Comparison of ENCODE assay signal across 11 mouse cellular contexts in genomic region chr12:104933217-104933616, GRCm38 (mm10).
DNase-seq lines count a peak whose midpoint lies in the region; ATAC-seq and TF ChIP-seq lines count a peak whose summit lies in the region.
"Had no signal": no experiment of that assay in that cellular context is flagged by ENCODE, and none has a peak within 500 bp of the region (broad histone marks: within the 10 kb centered on the region; RNA-seq: fewer than 3 reads in every experiment).

No protein-coding gene starts in this region.

- no peaks in the 10 kb centered on the region for H3K27me3 ChIP-seq in heart, adult 2 months (ENCODE audit: control insufficient read depth, insufficient read depth, low read length)
- H3K27me3 ChIP-seq in midbrain, embryonic 11.5 days (ENCODE audit: control insufficient read depth, insufficient read depth, low read length): no peaks in the 10 kb centered on the region
- H3K27me3 ChIP-seq in midbrain, embryonic 14.5 days (ENCODE audit: control insufficient read depth, insufficient read depth, low read length): no peaks in the 10 kb centered on the region
- H3K27me3 ChIP-seq: megakaryocyte, embryonic 14.5 days had no signal

- no peak overlapping the region for H3K4me3 ChIP-seq in heart, adult 2 months
- H3K4me3 ChIP-seq in midbrain, embryonic 11.5 days (ENCODE audit: low read depth, low read length): no peak overlapping the region
- no peak overlapping the region for H3K4me3 ChIP-seq in midbrain, embryonic 14.5 days (replicated peaks; ENCODE audit: low read depth, low read length)
- H3K4me3 ChIP-seq: embryonic facial prominence, embryonic 12.5 days; hindbrain, embryonic 10.5 days; megakaryocyte, embryonic 14.5 days had no signal

- H3K9ac ChIP-seq in heart, adult 2 months (ENCODE audit: low read depth, low read length): no peak overlapping the region
- no peak overlapping the region for H3K9ac ChIP-seq in midbrain, embryonic 11.5 days (ENCODE audit: low read length)
- no peak overlapping the region for H3K9ac ChIP-seq in midbrain, embryonic 14.5 days (replicated peaks; ENCODE audit: low read length)
- H3K9ac ChIP-seq: embryonic facial prominence, embryonic 12.5 days had no signal

- no peaks in the 10 kb centered on the region for H3K79me2 ChIP-seq in heart, adult 2 months (replicated peaks; ENCODE audit: control insufficient read depth, insufficient read depth, low read length)

- intact Hi-C loops in heart, adult 2 months (cut with DNase I): no loop called here

- H3K9me3 ChIP-seq in midbrain, embryonic 11.5 days (ENCODE audit: control insufficient read depth, low read length): peaks cover 2% of the 10 kb centered on the region; the same call in 1 of the 2 replicates
- no peaks in the 10 kb centered on the region for H3K9me3 ChIP-seq in midbrain, embryonic 14.5 days (ENCODE audit: control insufficient read depth, low read length)
- H3K9me3 ChIP-seq: embryonic facial prominence, embryonic 12.5 days had no signal

- TF ChIP-seq EP300 in heart, adult 2 months (IDR thresholded peaks at IDR 0.05; ENCODE audit: insufficient read depth, low read depth, low read length): no peak

- no peaks in the 10 kb centered on the region for H3K4me1 ChIP-seq in heart, adult 2 months (ENCODE audit: control insufficient read depth, insufficient read depth, low read length)
- H3K4me1 ChIP-seq in midbrain, embryonic 11.5 days (ENCODE audit: control insufficient read depth, insufficient read depth, low read length): no peaks in the 10 kb centered on the region
- H3K4me1 ChIP-seq in midbrain, embryonic 14.5 days (ENCODE audit: control insufficient read depth, insufficient read depth, low read length): no peaks in the 10 kb centered on the region

- DNase-seq in heart, adult 2 months: no peak
- DNase-seq in heart, adult 11 months: no peak
- peak; percentile 73 for DNase-seq in midbrain, embryonic 11.5 days (ENCODE audit: low spot score, missing footprints)
- DNase-seq in midbrain, embryonic 14.5 days: no peak
- peak; percentile 49 for DNase-seq in R1 (ENCODE audit: low read depth, low spot score)
- peak; percentile 29 for DNase-seq in lung, postnatal 36 days
- no peak for DNase-seq in layer of hippocampus, postnatal 14 days (ENCODE audit: low spot score in 2 of 2)
- no peak for DNase-seq in heart, postnatal 4 days

- no peak for TF ChIP-seq POLR2A in heart, adult 2 months (IDR thresholded peaks at IDR 0.05; ENCODE audit: insufficient read depth, low read depth, low read length)

- no peaks in the 10 kb centered on the region for H3K36me3 ChIP-seq in heart, adult 2 months (ENCODE audit: control insufficient read depth, insufficient read depth, low read length)
- no peaks in the 10 kb centered on the region for H3K36me3 ChIP-seq in midbrain, embryonic 11.5 days (ENCODE audit: control insufficient read depth, insufficient read depth, low read length)
- no peaks in the 10 kb centered on the region for H3K36me3 ChIP-seq in midbrain, embryonic 14.5 days (ENCODE audit: control insufficient read depth, insufficient read depth, low read length)
- H3K36me3 ChIP-seq: hindbrain, embryonic 10.5 days had no signal

- peak; percentile 57 for TF ChIP-seq CTCF in heart, adult 2 months (IDR thresholded peaks at IDR 0.05)

- ATAC-seq in midbrain, embryonic 11.5 days (ENCODE audit: low FRiP score): 0 out of 2 replicates have a peak, but pooled peaks have one; percentile 30
- no peak for ATAC-seq in midbrain, embryonic 14.5 days (ENCODE audit: low FRiP score, low TSS enrichment)

- H3K27ac ChIP-seq in heart, adult 2 months: no peak overlapping the region
- no peak overlapping the region for H3K27ac ChIP-seq in midbrain, embryonic 11.5 days (ENCODE audit: low read depth, low read length)
- H3K27ac ChIP-seq in midbrain, embryonic 14.5 days (replicated peaks; ENCODE audit: low read depth, low read length): no peak overlapping the region
- H3K27ac ChIP-seq: embryonic facial prominence, embryonic 12.5 days; hindbrain, embryonic 10.5 days had no signal

- H3K4me2 ChIP-seq in midbrain, embryonic 11.5 days: no peak overlapping the region
- H3K4me2 ChIP-seq in midbrain, embryonic 14.5 days (ENCODE audit: low read length): no peak overlapping the region
- H3K4me2 ChIP-seq: embryonic facial prominence, embryonic 12.5 days had no signal

- WGBS in heart, adult 2 months: 65% methylated on average over 2 of the region's 2 CpGs
- WGBS in midbrain, embryonic 11.5 days: 69% methylated on average over 2 of the region's 2 CpGs
- 72% methylated on average over 2 of the region's 2 CpGs for WGBS in midbrain, embryonic 14.5 days

Comparison
In these comparisons a context has a peak if more than half of its experiments do, and no peak if none do; other contexts are left out.
1. DNase-seq: peak in midbrain, embryonic 11.5 days (single experiment), R1 (single experiment) and lung, postnatal 36 days (single experiment); none in heart, adult 2 months (0 of 2), heart, adult 11 months (single experiment), midbrain, embryonic 14.5 days (single experiment), layer of hippocampus, postnatal 14 days (0 of 2) and heart, postnatal 4 days (single experiment).